Mouse (Mus musculus): ENCODE data around the gene 1110008P14Rik. TPM values are rescaled to one million over a fixed set of nuclear protein-coding genes. Genes with fewer than 3 reads are reported as not detected.

Gene 1110008P14Rik
- total RNA-seq, 2 experiments from 2014 or later, result 312 to 437 TPM

Other genes starting within 250 kb of the 1110008P14Rik start
- 100 to 1,000 TPM; 257 to 259 TPM for gene Prrc2b, start 230.9 kb downstream of the 1110008P14Rik start, total RNA-seq (2021)
- gene Pomt1, start 145.3 kb downstream of the 1110008P14Rik start, total RNA-seq (2021), result 10 to 100 TPM; 16.3 to 22.1 TPM
- 10 to 100 TPM; 50.1 to 52.6 TPM for gene Uck1, start 121.8 kb downstream of the 1110008P14Rik start, total RNA-seq (2021)
- 10 to 100 TPM; 83.4 to 89.9 TPM for gene Golga2, start 94.6 kb downstream of the 1110008P14Rik start, total RNA-seq (2021)
- 100 to 1,000 TPM; 207 to 208 TPM for gene Swi5, start 93.9 kb downstream of the 1110008P14Rik start, total RNA-seq (2021)
- 10 to 100 TPM; 60.4 to 97.8 TPM for gene Ciz1, start 29.6 kb downstream of the 1110008P14Rik start, total RNA-seq (2021)
- 1,000 to 10,000 TPM; 1,215 to 1,406 TPM for gene Dnm1, start 28.6 kb downstream of the 1110008P14Rik start, total RNA-seq (2021)
- gene Lcn2, start 6.3 kb upstream of the 1110008P14Rik start, total RNA-seq (2021), result 1 to 10 TPM in 1 of 2 experiments, under 1 TPM in 1; 0.91 to 1.8 TPM
- 10 to 100 TPM; 40.6 to 54.8 TPM for gene Ptges2, start 14.0 kb upstream of the 1110008P14Rik start, total RNA-seq (2021)
- gene Naif1, start 68.5 kb upstream of the 1110008P14Rik start, total RNA-seq (2021), result 1 to 10 TPM; 3.9 TPM
- 10 to 100 TPM; 58.5 to 60.5 TPM for gene Slc25a25, start 69.5 kb upstream of the 1110008P14Rik start, total RNA-seq (2021)
- gene Fam102a, start 153.4 kb upstream of the 1110008P14Rik start, total RNA-seq (2021), result 10 to 100 TPM; 53.6 to 68.9 TPM
- gene Dpm2, start 188.9 kb upstream of the 1110008P14Rik start, total RNA-seq (2021), result 10 to 100 TPM; 74.8 to 77.0 TPM
- gene Pip5kl1, start 192.9 kb upstream of the 1110008P14Rik start, total RNA-seq (2021), result 10 to 100 TPM in 1 of 2 experiments, 1 to 10 TPM in 1; 9.2 to 11.7 TPM
- gene 9430097D07Rik, start 193.7 kb upstream of the 1110008P14Rik start, total RNA-seq (2021), result 1 to 10 TPM; 1.1 to 1.4 TPM
- gene St6galnac4, start 205.2 kb upstream of the 1110008P14Rik start, total RNA-seq (2021), result 10 to 100 TPM; 36.7 to 39.1 TPM
- 100 to 1,000 TPM; 121 to 135 TPM for gene St6galnac6, start 217.8 kb upstream of the 1110008P14Rik start, total RNA-seq (2021)
- gene Ak1, start 239.8 kb upstream of the 1110008P14Rik start, total RNA-seq (2021), result 100 to 1,000 TPM; 152 to 173 TPM

Data from left cerebral cortex, postnatal 36 days (tissue).